Mouse (Mus musculus) gastrocnemius, adult 8-10 months (tissue): ENCODE results near the gene Eif4a3. TPM values are rescaled to one million over a fixed set of nuclear protein-coding genes. Genes with fewer than 3 reads are reported as not detected.
"Not testable (repeated sequence)": the region's sequence is repeated elsewhere in the genome, so short reads cannot be mapped to it uniquely, and the experiment has no call there.

Experiments used
- DNase-seq, 2 experiments: peaks; one replicate each; pipeline ENCODE4 v3.0.0; 2022; ENCODE audit warnings: low spot score in 2 of 2
- total RNA-seq, 4 experiments: library from RNA; stranded (reverse); gene quantifications; 2 replicates each; pipeline ENCODE4 v1.2.4; 2022

The Eif4a3 gene
- total RNA-seq, 4 experiments from 2014 or later, result 30.7 to 53.1 (median 42.8) TPM

DNA sequence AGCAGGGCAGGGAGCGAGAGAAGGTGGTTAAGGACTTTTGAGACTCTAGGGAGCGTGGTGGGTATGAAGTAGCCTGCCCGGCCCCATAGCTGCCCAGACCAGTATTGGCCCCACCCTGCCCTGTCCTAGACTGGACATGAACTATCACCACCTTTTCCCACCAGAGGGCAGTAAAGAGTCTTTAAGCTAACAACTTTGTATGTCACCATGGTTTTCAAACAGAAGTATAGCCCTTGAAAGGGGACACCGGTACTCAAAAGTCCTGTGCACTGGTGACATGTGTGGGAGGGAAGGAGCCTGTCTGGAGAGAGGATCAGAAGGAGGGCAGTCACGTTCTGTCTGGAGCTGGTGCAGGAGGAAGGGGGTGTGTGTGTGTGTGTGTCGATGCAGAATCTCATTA, 50.9 kb downstream of the Eif4a3 start:
- DNase-seq, result peak in 1 of 2 experiments; percentile 45

DNA sequence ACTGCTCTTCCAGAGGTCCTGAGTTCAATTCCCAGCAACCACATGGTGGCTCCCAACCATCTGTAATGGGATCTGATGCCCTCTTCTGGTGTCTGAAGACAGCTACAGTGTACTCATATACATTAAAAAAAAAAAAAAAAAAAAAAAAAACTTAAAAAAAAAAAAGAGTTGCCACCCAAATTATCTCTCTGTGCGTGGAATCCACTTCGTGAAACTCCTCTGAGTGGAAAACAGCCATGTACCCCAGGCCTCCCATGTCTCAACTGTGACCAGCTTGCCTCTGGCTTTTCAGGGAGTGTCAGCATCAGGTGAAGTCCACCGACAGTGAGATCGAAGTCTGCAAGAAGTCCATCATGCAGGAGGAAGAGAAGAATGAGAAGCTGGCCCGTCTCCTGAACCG, 54.3 kb downstream of the Eif4a3 start:
- DNase-seq, result not testable (repeated sequence)

GRCm38 (mm10) chr11:119239480-119239879, 60.4 kb downstream of the Eif4a3 start:
- DNase-seq, result no peak

Other genes with a start within 250 kb of the Eif4a3 start
- gene Cbx4, start 213.9 kb downstream of the Eif4a3 start, total RNA-seq, result 1 to 10 TPM; 2.1 to 3.0 (median 2.2) TPM
- gene Tbc1d16, start 71.6 kb downstream of the Eif4a3 start, total RNA-seq, result 10 to 100 TPM; 31.6 to 45.5 (median 40.5) TPM
- gene Ccdc40, start 71.5 kb downstream of the Eif4a3 start, total RNA-seq, result 1 to 10 TPM in 1 of 4 experiments, not detected in 3; 1.3 TPM
- 100 to 1,000 TPM; 187 to 198 (median 192) TPM for gene Gaa, start 32.2 kb downstream of the Eif4a3 start, total RNA-seq
- under 1 TPM; 0.10 to 0.25 (median 0.22) TPM for gene Card14, start 7.7 kb upstream of the Eif4a3 start, total RNA-seq
- 1 to 10 TPM; 2.3 to 3.8 (median 2.7) TPM for gene Sgsh, start 55.4 kb upstream of the Eif4a3 start, total RNA-seq
- gene Slc26a11, start 55.5 kb upstream of the Eif4a3 start, total RNA-seq, result 1 to 10 TPM; 2.5 to 4.2 (median 3.0) TPM
- gene Rnf213, start 93.0 kb upstream of the Eif4a3 start, total RNA-seq, result 1 to 10 TPM; 4.5 to 7.0 (median 5.8) TPM
- 1 to 10 TPM; 3.8 to 4.9 (median 4.5) TPM for gene Endov, start 191.3 kb upstream of the Eif4a3 start, total RNA-seq
- under 1 TPM in 1 of 4 experiments, not detected in 3; 0.07 TPM for gene Nptx1, start 247.7 kb upstream of the Eif4a3 start, total RNA-seq